Mouse (Mus musculus): ENCODE results near the gene Bmp6. TPM values are rescaled to one million over a fixed set of nuclear protein-coding genes. Genes with fewer than 3 reads are reported as not detected.

Bmp6 gene
- polyA plus RNA-seq, 1 experiment from 2014 or later: 1.4 TPM

Other genes starting within 250 kb of the Bmp6 start
- gene Dsp, start 193.8 kb upstream of the Bmp6 start, polyA plus RNA-seq (2015; fragmentation: Nextera tagmentation; extraction: Ambion mirVana): 0.29 and 0.52 TPM in 2 replicates
- gene Snrnp48, start 140.2 kb upstream of the Bmp6 start, polyA plus RNA-seq (2015; fragmentation: Nextera tagmentation; extraction: Ambion mirVana): 28.7 and 29.5 TPM in 2 replicates
- gene Txndc5, start 183.7 kb downstream of the Bmp6 start, polyA plus RNA-seq (2015; fragmentation: Nextera tagmentation; extraction: Ambion mirVana): 59.8 and 68.9 TPM in 2 replicates

Data from forebrain, embryonic 16.5 days (tissue).